Mouse (Mus musculus): Measurements from ENCODE around the gene Serp2.

Gene Serp2

DNA sequence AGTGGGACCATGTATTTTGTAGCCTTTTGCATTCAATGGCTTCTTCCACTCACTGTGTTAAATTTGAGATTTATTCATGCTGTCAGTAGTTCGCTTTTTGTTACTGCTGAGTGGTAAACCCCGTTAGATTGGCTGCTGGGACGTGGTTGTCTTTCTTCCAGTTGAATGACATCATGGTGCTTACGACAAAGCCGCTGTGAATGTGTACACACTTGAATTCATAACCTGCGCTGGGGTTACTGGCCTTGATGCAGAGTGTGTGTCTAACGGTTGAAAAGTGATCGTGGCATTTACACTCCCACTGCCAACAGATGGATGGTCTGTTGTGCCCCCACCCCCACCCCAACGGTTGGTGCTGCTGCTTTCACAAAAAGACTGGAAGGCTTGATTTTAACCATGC is 59.5 kb downstream of the Serp2 start:
- DNase-seq (ENCODE audit: low spot score): no peak

DNA sequence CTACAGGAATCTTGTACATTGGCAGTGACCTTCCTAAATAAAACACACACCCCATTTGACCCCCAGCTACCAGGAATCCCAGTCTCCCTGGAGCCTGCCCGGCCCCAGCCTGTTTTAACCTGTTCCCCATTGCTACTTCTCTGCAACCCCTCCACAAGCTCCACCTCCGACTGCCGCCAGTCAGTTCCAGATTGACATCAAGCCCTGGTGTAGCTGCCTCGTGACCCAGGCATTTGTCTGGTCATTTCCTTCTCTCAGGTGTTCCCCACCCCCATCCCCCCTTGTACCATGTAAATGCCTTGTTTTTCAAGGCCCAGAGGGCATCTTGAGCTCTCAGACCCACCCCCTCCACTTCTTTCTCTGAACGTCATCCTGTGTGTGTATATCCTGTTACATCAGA is 61.7 kb downstream of the Serp2 start:
- no peak for DNase-seq (ENCODE audit: low spot score)

DNA sequence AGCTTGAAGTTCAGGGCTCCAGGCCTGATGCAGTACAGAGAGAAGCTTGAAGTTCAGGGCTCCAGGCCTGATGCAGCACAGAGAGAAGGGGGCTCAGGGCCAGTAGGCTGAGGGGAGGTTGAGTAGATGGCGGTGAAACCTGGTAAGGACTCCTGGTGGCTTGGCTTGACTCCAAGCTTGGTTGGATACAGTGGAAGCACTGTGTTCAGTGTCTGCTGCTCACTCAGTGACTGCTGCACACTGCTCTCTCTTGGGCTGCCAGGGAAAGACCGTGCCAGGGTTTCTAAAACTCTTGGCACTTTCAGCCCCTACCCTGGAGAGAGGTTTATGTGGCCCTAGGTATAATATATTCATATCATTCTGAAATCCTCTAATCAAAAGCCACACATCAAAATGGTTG is 67.6 kb downstream of the Serp2 start:
- no peak for DNase-seq (ENCODE audit: low spot score)

DNA sequence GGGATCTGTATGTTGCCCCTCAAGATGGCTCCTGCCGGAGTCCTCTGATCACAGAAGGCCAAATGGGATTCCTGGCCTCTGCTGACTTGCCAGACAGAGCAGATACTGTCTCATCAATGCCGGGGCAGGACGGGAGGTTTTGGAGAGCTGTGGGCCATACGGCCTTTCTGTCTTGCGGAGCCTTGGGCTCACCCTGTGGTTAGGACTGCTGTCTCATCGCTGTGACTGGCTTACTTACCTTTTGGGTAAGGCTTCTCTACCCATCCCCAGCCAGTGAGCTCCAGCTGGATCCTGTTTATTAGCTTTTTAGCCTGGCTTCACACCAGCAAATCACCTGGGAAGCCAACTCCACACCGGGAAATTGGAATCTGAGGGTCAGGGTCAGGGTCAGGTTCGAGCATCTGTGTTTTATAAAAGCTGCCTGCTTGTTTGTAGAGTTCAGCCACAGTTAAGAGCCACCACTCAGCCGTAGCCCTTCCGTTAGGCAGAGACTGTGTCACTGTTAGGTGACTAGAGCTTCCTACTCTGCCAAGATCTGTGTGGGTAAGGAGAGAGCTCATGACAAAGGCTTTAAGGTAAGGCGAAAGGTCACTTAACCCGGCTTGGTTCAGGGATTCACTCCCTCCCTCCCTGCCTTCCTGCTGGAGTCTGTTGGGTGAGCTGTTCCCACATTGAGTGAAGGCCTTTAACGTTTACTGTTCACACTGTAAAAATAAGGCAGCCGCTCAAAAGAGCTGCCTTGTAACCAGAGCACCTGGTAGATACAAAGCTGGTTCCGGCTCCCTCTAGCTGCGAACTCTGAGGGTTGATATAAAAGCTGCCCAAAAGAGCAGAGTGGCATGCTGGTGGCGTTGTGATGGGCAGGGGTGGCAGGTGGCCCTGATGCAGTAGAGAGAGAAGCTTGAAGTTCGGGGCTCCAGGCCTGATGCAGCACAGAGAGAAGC is 68.3 kb downstream of the Serp2 start:
- no peak for DNase-seq (ENCODE audit: low spot score)

DNA sequence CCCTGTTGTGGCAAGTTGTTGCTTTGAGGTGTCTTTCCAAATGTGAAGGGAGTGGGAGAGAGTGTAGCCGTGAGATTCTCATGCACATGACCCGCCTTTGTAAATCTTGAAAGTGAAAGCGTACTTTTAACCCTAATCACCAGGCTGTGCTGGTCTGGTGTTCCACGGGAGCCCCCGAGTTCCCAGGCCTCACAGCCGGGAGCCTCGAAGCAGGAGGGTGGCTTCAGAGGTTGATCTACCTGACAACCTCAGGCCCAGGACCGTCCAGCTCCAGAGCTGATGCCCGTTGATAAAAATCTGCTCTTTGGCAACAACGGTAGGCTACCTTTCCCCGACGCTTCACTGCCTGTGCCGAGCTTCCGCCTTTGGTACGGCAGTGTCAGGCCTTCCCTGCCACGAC is 69.1 kb downstream of the Serp2 start:
- DNase-seq (ENCODE audit: low spot score): no peak

DNA sequence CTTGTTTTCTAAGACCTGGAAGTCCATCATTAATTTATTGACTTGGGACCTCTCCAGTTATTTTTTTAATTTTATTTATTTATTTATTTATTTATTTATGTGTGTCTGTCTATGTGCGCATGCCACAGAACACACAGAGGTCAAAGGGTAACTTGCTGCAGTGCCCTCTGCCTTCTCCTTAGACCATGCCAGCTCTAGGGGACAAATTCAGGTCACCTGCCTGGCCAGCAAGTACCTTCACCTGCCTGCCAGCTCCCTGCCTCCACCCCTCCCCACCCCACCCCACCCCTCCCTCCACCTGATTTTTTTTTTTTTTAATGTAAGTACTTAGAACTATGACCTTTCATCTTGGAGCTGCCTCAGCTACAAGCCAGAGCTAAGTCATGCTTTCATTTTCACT is 73.0 kb downstream of the Serp2 start:
- DNase-seq (ENCODE audit: low spot score): no peak
